Mouse (Mus musculus) megakaryocyte, embryonic 14.5 days (primary cell): ENCODE results near the gene Gstm2.

Experiments used
- FLI1 ChIP-seq: IDR thresholded peaks from 2 replicates; pipeline ENCODE4 v1.6.1; 2012; ENCODE audit warnings: low read length, inconsistent platforms, mixed read lengths
- GATA1 ChIP-seq: IDR thresholded peaks from 3 replicates; pipeline ENCODE4 v1.6.1; 2012; ENCODE audit warnings: mixed read lengths, low read length, inconsistent platforms, borderline replicate concordance

GRCm38 (mm10) chr3:107953328-107953755, 32.9 kb downstream of the Gstm2 start:
- TF ChIP-seq FLI1, result no peak
- no peak for TF ChIP-seq GATA1
